Mouse (Mus musculus): Measurements from ENCODE around the gene Fabp1. TPM values are rescaled to one million over a fixed set of nuclear protein-coding genes. Genes with fewer than 3 reads are reported as not detected.

The Fabp1 gene
- polyA plus RNA-seq, 1 experiment = not detected

- TF ChIP-seq CTCF (IDR thresholded peaks at IDR 0.05; ENCODE audit: low read depth, low read length) = no peak
- Histone ChIP-seq H3K4me3 (ENCODE audit: insufficient read depth, low read length) (no peak overlapping the region), H3K27ac (ENCODE audit: insufficient read depth, low read depth, low read length) (no peak overlapping the region), H3K4me1 (ENCODE audit: control insufficient read depth, insufficient read depth, low read length) (peaks cover 13% of the 10 kb centered on the region)
These were observed 36.9 kb downstream of the Fabp1 start for GRCm38 (mm10) chr6:71236506-71236905.

GRCm38 (mm10) chr6:71237031-71237431 is 37.4 kb downstream of the Fabp1 start:
- peaks cover 13% of the 10 kb centered on the region for H3K4me1 ChIP-seq (ENCODE audit: control insufficient read depth, insufficient read depth, low read length)
- H3K27ac ChIP-seq (ENCODE audit: insufficient read depth, low read depth, low read length) = no peak overlapping the region
- TF ChIP-seq CTCF (IDR thresholded peaks at IDR 0.05; ENCODE audit: low read depth, low read length) (no peak), POLR2A (IDR thresholded peaks at IDR 0.05; ENCODE audit: borderline replicate concordance, low read depth, low read length) (no peak)
- H3K4me3 ChIP-seq (ENCODE audit: insufficient read depth, low read length) = no peak overlapping the region

DNA sequence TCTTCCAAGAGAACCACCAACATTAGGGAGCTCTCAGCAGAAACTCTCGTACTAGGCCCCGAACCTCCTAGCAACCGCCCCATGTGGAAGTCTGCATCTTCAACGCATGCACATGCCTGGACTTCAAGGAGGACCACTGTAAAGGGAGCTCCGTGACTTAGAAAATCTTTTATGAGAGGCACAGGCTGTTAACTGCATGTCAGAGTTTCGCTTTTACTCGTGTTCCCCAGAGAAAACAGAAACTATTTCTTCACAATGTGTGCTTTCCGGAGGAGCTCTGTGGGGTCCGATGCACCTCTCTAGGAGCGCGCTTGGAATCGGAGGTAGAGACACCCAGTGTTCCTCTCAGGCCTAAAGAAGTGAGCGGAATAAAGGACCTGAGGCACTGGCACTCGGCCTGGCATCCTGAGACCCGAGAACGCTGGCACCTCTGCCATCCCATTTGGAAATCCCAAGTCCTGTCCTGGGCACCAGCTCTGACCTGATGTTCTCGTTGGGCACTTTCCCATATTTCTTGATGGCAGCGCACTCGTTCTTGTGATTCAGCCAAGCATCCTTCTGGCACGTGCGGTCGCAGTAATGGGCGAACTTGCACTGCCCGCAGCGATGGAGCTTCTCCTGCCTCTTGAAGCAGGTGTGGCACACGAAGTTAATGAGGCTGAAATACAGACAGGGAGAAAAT is 39.6 kb downstream of the Fabp1 start:
- no peak overlapping the region for H3K27ac ChIP-seq (ENCODE audit: insufficient read depth, low read depth, low read length)
- H3K4me3 ChIP-seq (ENCODE audit: insufficient read depth, low read length) = no peak overlapping the region
- peaks cover 6% of the 10 kb centered on the region for H3K4me1 ChIP-seq (ENCODE audit: control insufficient read depth, insufficient read depth, low read length)
- TF ChIP-seq POLR2A (IDR thresholded peaks at IDR 0.05; ENCODE audit: borderline replicate concordance, low read depth, low read length) = no peak

GRCm38 (mm10) chr6:71240831-71241230 is 41.2 kb downstream of the Fabp1 start:
- Histone ChIP-seq H3K4me1 (ENCODE audit: control insufficient read depth, insufficient read depth, low read length) (0 out of 2 replicates have a peak, but pooled peaks cover 4% of the 10 kb centered on the region), H3K4me3 (ENCODE audit: insufficient read depth, low read length) (no peak overlapping the region), H3K27ac (ENCODE audit: insufficient read depth, low read depth, low read length) (no peak overlapping the region)
- no peak for TF ChIP-seq POLR2A (IDR thresholded peaks at IDR 0.05; ENCODE audit: borderline replicate concordance, low read depth, low read length)
- TF ChIP-seq CTCF (IDR thresholded peaks at IDR 0.05; ENCODE audit: low read depth, low read length) = no peak

DNA sequence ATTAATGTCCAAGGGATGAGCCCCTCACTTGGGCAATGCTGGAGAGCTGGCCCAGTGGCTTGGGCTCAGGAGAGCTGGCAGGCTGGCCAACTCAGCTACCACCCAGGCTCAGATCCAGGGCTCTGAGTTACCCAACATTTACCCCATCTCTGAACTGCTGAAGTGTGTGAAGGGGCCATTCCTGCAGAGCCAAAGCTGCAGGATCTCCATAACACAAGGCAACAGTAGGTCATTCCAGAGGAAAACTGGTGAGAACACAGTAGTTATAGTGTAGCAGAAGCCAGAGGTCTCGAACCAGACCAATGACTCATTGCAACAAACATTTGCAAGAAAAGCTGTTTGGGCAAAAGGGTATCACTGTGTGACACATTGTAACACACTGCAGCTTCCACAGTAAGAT is 43.2 kb downstream of the Fabp1 start:
- no peak overlapping the region for H3K4me3 ChIP-seq (ENCODE audit: insufficient read depth, low read length)

DNA sequence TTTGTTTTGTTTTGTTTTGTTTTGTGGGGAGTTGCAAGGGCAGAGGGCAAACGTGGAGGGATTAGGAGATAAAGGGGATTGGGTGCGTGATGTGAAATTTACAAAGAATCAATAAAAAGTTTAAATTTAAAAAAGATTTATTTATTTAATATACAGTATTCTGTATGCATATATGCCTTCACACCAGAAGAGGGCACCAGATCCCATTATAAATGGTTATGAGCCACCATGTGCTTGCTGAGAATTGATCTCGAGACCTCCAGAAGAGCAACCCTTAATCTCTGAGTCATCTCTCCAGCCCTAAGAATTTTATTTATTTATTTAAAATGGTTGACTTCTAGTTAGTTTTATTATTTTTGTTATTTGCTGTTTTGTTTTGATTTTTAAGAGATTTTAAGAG is 43.6 kb downstream of the Fabp1 start:
- H3K4me1 ChIP-seq (ENCODE audit: control insufficient read depth, insufficient read depth, low read length) = 0 out of 2 replicates have a peak, but pooled peaks cover 4% of the 10 kb centered on the region
- no peak overlapping the region for H3K27ac ChIP-seq (ENCODE audit: insufficient read depth, low read depth, low read length)
- H3K4me3 ChIP-seq (ENCODE audit: insufficient read depth, low read length) = no peak overlapping the region
- TF ChIP-seq POLR2A (IDR thresholded peaks at IDR 0.05; ENCODE audit: borderline replicate concordance, low read depth, low read length) (no peak), CTCF (IDR thresholded peaks at IDR 0.05; ENCODE audit: low read depth, low read length) (no peak)

More for the DNA sequence above, 43.2 kb downstream of the Fabp1 start:
- Histone ChIP-seq H3K27ac (ENCODE audit: insufficient read depth, low read depth, low read length) (no peak overlapping the region), H3K4me1 (ENCODE audit: control insufficient read depth, insufficient read depth, low read length) (0 out of 2 replicates have a peak, but pooled peaks cover 4% of the 10 kb centered on the region)
- TF ChIP-seq POLR2A (IDR thresholded peaks at IDR 0.05; ENCODE audit: borderline replicate concordance, low read depth, low read length) (no peak), CTCF (IDR thresholded peaks at IDR 0.05; ENCODE audit: low read depth, low read length) (no peak)

- TF ChIP-seq CTCF (IDR thresholded peaks at IDR 0.05; ENCODE audit: low read depth, low read length) (no peak), POLR2A (IDR thresholded peaks at IDR 0.05; ENCODE audit: borderline replicate concordance, low read depth, low read length) (no peak)
- Histone ChIP-seq H3K27ac (ENCODE audit: insufficient read depth, low read depth, low read length) (no peak overlapping the region), H3K4me3 (ENCODE audit: insufficient read depth, low read length) (no peak overlapping the region), H3K4me1 (ENCODE audit: control insufficient read depth, insufficient read depth, low read length) (peaks cover 15% of the 10 kb centered on the region)
These were observed 48.8 kb downstream of the Fabp1 start for GRCm38 (mm10) chr6:71248420-71248819.

DNA sequence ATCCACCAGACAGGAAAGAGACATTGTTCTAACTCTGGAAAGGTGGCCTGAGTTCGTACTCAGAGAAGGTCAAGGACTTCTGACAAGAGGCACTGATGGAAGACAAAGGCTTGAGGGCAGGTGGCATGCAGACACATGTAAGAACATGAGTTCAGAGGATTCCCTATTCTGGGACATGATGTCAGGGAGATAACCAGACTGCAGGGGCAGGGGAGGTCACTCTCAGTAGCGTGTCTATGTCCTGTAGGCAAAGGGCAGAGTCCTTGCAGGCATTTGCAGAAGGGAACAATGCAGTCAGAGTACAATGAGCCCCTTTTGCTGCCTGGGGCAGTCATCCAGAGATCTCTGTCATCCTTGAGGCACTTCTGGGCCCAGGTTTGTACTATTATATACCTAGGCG is 50.0 kb downstream of the Fabp1 start:
- H3K4me3 ChIP-seq (ENCODE audit: insufficient read depth, low read length) = no peak overlapping the region
- H3K4me1 ChIP-seq (ENCODE audit: control insufficient read depth, insufficient read depth, low read length) = peaks cover 15% of the 10 kb centered on the region
- no peak overlapping the region for H3K27ac ChIP-seq (ENCODE audit: insufficient read depth, low read depth, low read length)
- TF ChIP-seq CTCF (IDR thresholded peaks at IDR 0.05; ENCODE audit: low read depth, low read length) (no peak), POLR2A (IDR thresholded peaks at IDR 0.05; ENCODE audit: borderline replicate concordance, low read depth, low read length) (no peak)

GRCm38 (mm10) chr6:71250951-71251350 is 51.3 kb downstream of the Fabp1 start:
- H3K4me1 ChIP-seq (ENCODE audit: control insufficient read depth, insufficient read depth, low read length) = peaks cover 11% of the 10 kb centered on the region
- no peak overlapping the region for H3K27ac ChIP-seq (ENCODE audit: insufficient read depth, low read depth, low read length)
- no peak overlapping the region for H3K4me3 ChIP-seq (ENCODE audit: insufficient read depth, low read length)
- no peak for TF ChIP-seq POLR2A (IDR thresholded peaks at IDR 0.05; ENCODE audit: borderline replicate concordance, low read depth, low read length)
- TF ChIP-seq CTCF (IDR thresholded peaks at IDR 0.05; ENCODE audit: low read depth, low read length) = no peak

DNA sequence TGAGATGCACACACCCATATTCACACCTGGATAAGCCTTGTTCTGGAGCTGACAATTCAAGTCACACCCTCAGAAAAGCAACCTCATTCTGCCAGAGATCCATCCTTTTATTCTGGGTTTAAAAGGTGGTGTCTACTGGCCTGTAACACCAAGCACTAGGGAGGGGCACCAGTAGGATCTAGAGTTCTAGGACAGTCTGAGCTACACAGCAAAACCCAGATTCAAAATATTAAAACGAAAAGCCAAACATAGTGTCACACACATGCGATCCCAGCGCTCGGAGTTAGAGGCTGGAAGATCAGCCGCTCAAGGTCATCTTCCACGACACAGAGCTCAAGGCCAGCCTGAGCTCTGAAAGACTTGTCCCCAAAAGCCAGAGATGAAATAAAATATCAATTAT is 54.8 kb downstream of the Fabp1 start:
- H3K27ac ChIP-seq (ENCODE audit: insufficient read depth, low read depth, low read length) = no peak overlapping the region
- H3K4me3 ChIP-seq (ENCODE audit: insufficient read depth, low read length) = no peak overlapping the region
- peaks cover 27% of the 10 kb centered on the region for H3K4me1 ChIP-seq (ENCODE audit: control insufficient read depth, insufficient read depth, low read length)
- TF ChIP-seq POLR2A (IDR thresholded peaks at IDR 0.05; ENCODE audit: borderline replicate concordance, low read depth, low read length) = no peak

Other genes with a start within 250 kb of the Fabp1 start
- gene Foxi3, start 243.3 kb upstream of the Fabp1 start, polyA plus RNA-seq (2012; ENCODE audit: insufficient read depth, insufficient read length, missing spikeins) = not detected in 2 replicates
- not detected in 2 replicates for gene Thnsl2, start 55.4 kb upstream of the Fabp1 start, polyA plus RNA-seq (2012; ENCODE audit: insufficient read depth, insufficient read length, missing spikeins)
- 112 and 123 TPM in 2 replicates for gene Krcc1, start 71.8 kb downstream of the Fabp1 start, polyA plus RNA-seq (2012; ENCODE audit: insufficient read depth, insufficient read length, missing spikeins)
- gene Smyd1, start 122.4 kb downstream of the Fabp1 start, polyA plus RNA-seq (2012; ENCODE audit: insufficient read depth, insufficient read length, missing spikeins) = not detected in 2 replicates
- not detected in 2 replicates for gene Cd8b1, start 123.0 kb downstream of the Fabp1 start, polyA plus RNA-seq (2012; ENCODE audit: insufficient read depth, insufficient read length, missing spikeins)
- 0.25 TPM in 1 of 2 replicates, not detected in the other for gene Cd8a, start 173.6 kb downstream of the Fabp1 start, polyA plus RNA-seq (2012; ENCODE audit: insufficient read depth, insufficient read length, missing spikeins)
- gene Rmnd5a, start 240.8 kb downstream of the Fabp1 start, polyA plus RNA-seq (2012; ENCODE audit: insufficient read depth, insufficient read length, missing spikeins) = 52.9 and 59.1 TPM in 2 replicates

Data from bone marrow macrophage, adult 2 months (primary cell).